Mouse (Mus musculus): ENCODE measurements around the gene Zyx. TPM values are rescaled to one million over a fixed set of nuclear protein-coding genes. Genes with fewer than 3 reads are reported as not detected.

The Zyx gene
- polyA plus RNA-seq, 1 experiment from 2014 or later = 113 TPM

- peaks cover 48% of the 10 kb centered on the region for H3K4me1 ChIP-seq (replicated peaks; ENCODE audit: control insufficient read depth, insufficient read depth, low read length)
- DNase-seq (ENCODE audit: low spot score) (no peak), ATAC-seq (replicated peaks; ENCODE audit: low FRiP score) (no peak)
- H3K9ac ChIP-seq (ENCODE audit: low read depth, low read length) = no peak overlapping the region
- H3K27ac ChIP-seq (ENCODE audit: low read depth, low read length) = peak overlapping the region; percentile 66; the same call in 1 of the 2 replicates
- 31% methylated on average over 11 of the region's 11 CpGs for WGBS
- H3K4me2 ChIP-seq = peak overlapping the region; percentile 90
- no peak overlapping the region; the same call in 1 of the 2 replicates for H3K4me3 ChIP-seq (ENCODE audit: low read depth, low read length)
- H3K9me3 ChIP-seq (ENCODE audit: control insufficient read depth, low read length) = no peaks in the 10 kb centered on the region
- no peaks in the 10 kb centered on the region for H3K27me3 ChIP-seq (replicated peaks; ENCODE audit: control insufficient read depth, insufficient read depth, low read length)
- H3K36me3 ChIP-seq (ENCODE audit: control insufficient read depth, insufficient read depth, low read length) = peaks cover 19% of the 10 kb centered on the region
Observed at GRCm38 (mm10) chr6:42354076-42355019, 4.9 kb downstream of the Zyx start.

GRCm38 (mm10) chr6:42355366-42355765, 5.9 kb downstream of the Zyx start:
- no peaks in the 10 kb centered on the region for H3K9me3 ChIP-seq (ENCODE audit: control insufficient read depth, low read length)
- WGBS = 90% methylated on average over 6 of the region's 6 CpGs
- ATAC-seq (replicated peaks; ENCODE audit: low FRiP score) (no peak), DNase-seq (ENCODE audit: low spot score) (no peak)
- no peak overlapping the region for H3K4me2 ChIP-seq
- H3K9ac ChIP-seq (ENCODE audit: low read depth, low read length) = no peak overlapping the region
- H3K4me3 ChIP-seq (ENCODE audit: low read depth, low read length) = no peak overlapping the region
- no peak overlapping the region for H3K27ac ChIP-seq (ENCODE audit: low read depth, low read length)
- peaks cover 48% of the 10 kb centered on the region for H3K4me1 ChIP-seq (replicated peaks; ENCODE audit: control insufficient read depth, insufficient read depth, low read length)
- H3K36me3 ChIP-seq (ENCODE audit: control insufficient read depth, insufficient read depth, low read length) = peaks cover 19% of the 10 kb centered on the region
- H3K27me3 ChIP-seq (replicated peaks; ENCODE audit: control insufficient read depth, insufficient read depth, low read length) = no peaks in the 10 kb centered on the region

- ATAC-seq (replicated peaks; ENCODE audit: low FRiP score) (no peak), DNase-seq (ENCODE audit: low spot score) (no peak)
- Histone ChIP-seq H3K4me1 (replicated peaks; ENCODE audit: control insufficient read depth, insufficient read depth, low read length) (peaks cover 45% of the 10 kb centered on the region), H3K27me3 (replicated peaks; ENCODE audit: control insufficient read depth, insufficient read depth, low read length) (no peaks in the 10 kb centered on the region), H3K36me3 (ENCODE audit: control insufficient read depth, insufficient read depth, low read length) (peaks cover 19% of the 10 kb centered on the region), H3K9ac (ENCODE audit: low read depth, low read length) (no peak overlapping the region), H3K4me3 (ENCODE audit: low read depth, low read length) (no peak overlapping the region), H3K4me2 (no peak overlapping the region), H3K9me3 (ENCODE audit: control insufficient read depth, low read length) (no peaks in the 10 kb centered on the region), H3K27ac (ENCODE audit: low read depth, low read length) (no peak overlapping the region)
- 90% methylated on average over 13 of the region's 13 CpGs for WGBS
Observed at GRCm38 (mm10) chr6:42355794-42356600, 6.6 kb downstream of the Zyx start.

- no peaks in the 10 kb centered on the region for H3K27me3 ChIP-seq (replicated peaks; ENCODE audit: control insufficient read depth, insufficient read depth, low read length)
- H3K9me3 ChIP-seq (ENCODE audit: control insufficient read depth, low read length) = no peaks in the 10 kb centered on the region
- no peak overlapping the region for H3K9ac ChIP-seq (ENCODE audit: low read depth, low read length)
- peaks cover 36% of the 10 kb centered on the region for H3K4me1 ChIP-seq (replicated peaks; ENCODE audit: control insufficient read depth, insufficient read depth, low read length)
- no peak overlapping the region for H3K4me2 ChIP-seq
- H3K4me3 ChIP-seq (ENCODE audit: low read depth, low read length) = no peak overlapping the region
- peaks cover 22% of the 10 kb centered on the region for H3K36me3 ChIP-seq (ENCODE audit: control insufficient read depth, insufficient read depth, low read length)
- DNase-seq (ENCODE audit: low spot score) (no peak), ATAC-seq (replicated peaks; ENCODE audit: low FRiP score) (no peak)
- H3K27ac ChIP-seq (ENCODE audit: low read depth, low read length) = no peak overlapping the region
- 94% methylated on average over 5 of the region's 5 CpGs for WGBS
Observed at GRCm38 (mm10) chr6:42356913-42357312, 7.5 kb downstream of the Zyx start.

DNA sequence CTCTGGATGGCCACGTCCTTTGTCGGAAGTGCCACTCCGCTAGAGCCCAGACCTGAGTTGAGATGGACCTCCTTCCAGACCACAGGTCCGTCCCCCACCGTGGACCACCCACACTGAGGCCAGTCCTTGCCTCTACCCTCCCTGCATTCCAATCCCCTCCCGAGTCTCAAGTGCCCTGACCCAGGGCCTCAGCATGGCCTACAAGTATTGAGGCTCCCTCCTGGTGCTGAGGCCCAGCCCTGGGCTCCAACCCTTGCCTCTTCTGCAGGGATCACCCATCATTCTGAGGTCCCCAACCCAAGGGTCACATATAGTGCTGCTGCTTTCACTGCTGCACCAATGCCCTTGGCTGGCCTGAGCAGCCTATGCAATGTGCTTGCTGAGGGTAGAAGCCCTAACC, 8.5 kb downstream of the Zyx start:
- no peak for DNase-seq (ENCODE audit: low spot score)
- H3K27ac ChIP-seq (ENCODE audit: low read depth, low read length) = no peak overlapping the region
- WGBS = 76% methylated on average over 6 of the region's 6 CpGs
- H3K4me1 ChIP-seq (replicated peaks; ENCODE audit: control insufficient read depth, insufficient read depth, low read length) = peaks cover 32% of the 10 kb centered on the region
- H3K4me2 ChIP-seq = no peak overlapping the region
- no peak overlapping the region for H3K9ac ChIP-seq (ENCODE audit: low read depth, low read length)
- ATAC-seq (replicated peaks; ENCODE audit: low FRiP score) = no peak
- H3K9me3 ChIP-seq (ENCODE audit: control insufficient read depth, low read length) = no peaks in the 10 kb centered on the region
- H3K36me3 ChIP-seq (ENCODE audit: control insufficient read depth, insufficient read depth, low read length) = peaks cover 22% of the 10 kb centered on the region
- H3K27me3 ChIP-seq (replicated peaks; ENCODE audit: control insufficient read depth, insufficient read depth, low read length) = no peaks in the 10 kb centered on the region
- no peak overlapping the region for H3K4me3 ChIP-seq (ENCODE audit: low read depth, low read length)

DNA sequence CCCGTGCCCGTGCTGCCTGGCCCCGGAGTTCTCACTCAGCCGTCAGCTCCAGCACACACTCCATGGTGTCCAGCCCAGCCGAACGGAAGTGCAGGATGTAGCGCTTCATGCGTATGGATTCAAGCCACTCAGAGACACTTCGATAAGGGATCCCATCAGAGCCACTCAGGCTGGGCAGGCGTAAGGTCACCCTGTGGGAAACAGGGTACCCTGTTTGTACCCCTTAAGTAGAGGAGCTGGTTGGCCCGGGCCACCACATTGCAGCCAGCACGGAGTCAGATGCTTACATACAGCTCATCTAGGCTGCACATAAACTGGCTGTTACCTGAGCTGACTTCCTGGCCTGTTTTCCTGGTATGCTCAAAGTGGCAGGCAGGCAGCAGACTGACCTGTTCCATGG, 9.5 kb downstream of the Zyx start:
- DNase-seq (ENCODE audit: low spot score) = peak; percentile 30
- no peak overlapping the region for H3K4me2 ChIP-seq
- no peaks in the 10 kb centered on the region for H3K9me3 ChIP-seq (ENCODE audit: control insufficient read depth, low read length)
- H3K4me3 ChIP-seq (ENCODE audit: low read depth, low read length) = no peak overlapping the region
- H3K4me1 ChIP-seq (replicated peaks; ENCODE audit: control insufficient read depth, insufficient read depth, low read length) = peaks cover 23% of the 10 kb centered on the region
- no peak overlapping the region for H3K27ac ChIP-seq (ENCODE audit: low read depth, low read length)
- no peak for ATAC-seq (replicated peaks; ENCODE audit: low FRiP score)
- peaks cover 22% of the 10 kb centered on the region for H3K36me3 ChIP-seq (ENCODE audit: control insufficient read depth, insufficient read depth, low read length)
- WGBS = 94% methylated on average over 12 of the region's 12 CpGs
- no peak overlapping the region for H3K9ac ChIP-seq (ENCODE audit: low read depth, low read length)
- H3K27me3 ChIP-seq (replicated peaks; ENCODE audit: control insufficient read depth, insufficient read depth, low read length) = no peaks in the 10 kb centered on the region

DNA sequence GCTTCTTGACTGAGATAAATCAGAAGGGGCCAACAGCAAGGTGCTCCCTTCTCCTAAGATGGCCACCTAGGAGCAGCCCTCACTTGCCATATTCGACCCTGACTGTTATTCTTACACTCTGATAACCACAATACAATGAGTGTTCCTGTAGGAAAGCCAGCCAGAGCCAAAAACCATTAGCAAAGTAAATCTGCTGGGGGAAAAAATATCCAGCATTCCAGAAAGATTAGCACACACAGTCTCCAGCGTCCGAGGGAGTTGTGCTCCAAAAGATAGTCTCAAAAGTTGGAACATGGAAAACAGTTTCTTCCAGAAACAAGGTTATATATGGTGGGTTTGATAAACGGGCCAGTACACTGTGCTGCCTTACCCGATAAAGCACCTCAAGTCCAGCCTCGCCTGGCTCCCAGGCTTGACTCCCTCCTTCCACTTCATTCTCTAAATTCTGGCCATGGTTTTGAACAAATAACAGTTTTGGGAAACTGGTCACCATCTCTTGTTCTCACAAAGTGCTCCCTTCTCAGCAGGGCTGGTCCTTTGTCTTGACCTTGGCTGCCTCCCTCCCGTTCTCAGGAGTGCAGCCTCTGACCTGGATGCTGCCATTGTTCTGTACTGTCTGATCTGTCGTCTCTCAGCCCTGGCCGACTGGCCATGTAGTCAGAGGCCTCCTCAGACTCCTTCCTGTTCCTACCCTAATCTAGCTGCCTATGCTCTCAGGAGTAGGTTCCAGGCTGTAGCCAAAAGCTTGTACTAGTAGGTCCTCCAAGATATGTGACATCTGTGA, 10.1 kb downstream of the Zyx start:
- WGBS = 65% methylated on average over 9 of the region's 9 CpGs
- Histone ChIP-seq H3K27ac (ENCODE audit: low read depth, low read length) (peak overlapping the region; percentile 13; the same call in 1 of the 2 replicates), H3K4me1 (replicated peaks; ENCODE audit: control insufficient read depth, insufficient read depth, low read length) (peaks cover 16% of the 10 kb centered on the region), H3K4me3 (ENCODE audit: low read depth, low read length) (no peak overlapping the region), H3K4me2 (no peak overlapping the region), H3K9me3 (ENCODE audit: control insufficient read depth, low read length) (no peaks in the 10 kb centered on the region), H3K36me3 (ENCODE audit: control insufficient read depth, insufficient read depth, low read length) (peaks cover 22% of the 10 kb centered on the region), H3K9ac (ENCODE audit: low read depth, low read length) (no peak overlapping the region), H3K27me3 (replicated peaks; ENCODE audit: control insufficient read depth, insufficient read depth, low read length) (no peaks in the 10 kb centered on the region)
- no peak for ATAC-seq (replicated peaks; ENCODE audit: low FRiP score)
- peak; percentile 24 for DNase-seq (ENCODE audit: low spot score)

DNA sequence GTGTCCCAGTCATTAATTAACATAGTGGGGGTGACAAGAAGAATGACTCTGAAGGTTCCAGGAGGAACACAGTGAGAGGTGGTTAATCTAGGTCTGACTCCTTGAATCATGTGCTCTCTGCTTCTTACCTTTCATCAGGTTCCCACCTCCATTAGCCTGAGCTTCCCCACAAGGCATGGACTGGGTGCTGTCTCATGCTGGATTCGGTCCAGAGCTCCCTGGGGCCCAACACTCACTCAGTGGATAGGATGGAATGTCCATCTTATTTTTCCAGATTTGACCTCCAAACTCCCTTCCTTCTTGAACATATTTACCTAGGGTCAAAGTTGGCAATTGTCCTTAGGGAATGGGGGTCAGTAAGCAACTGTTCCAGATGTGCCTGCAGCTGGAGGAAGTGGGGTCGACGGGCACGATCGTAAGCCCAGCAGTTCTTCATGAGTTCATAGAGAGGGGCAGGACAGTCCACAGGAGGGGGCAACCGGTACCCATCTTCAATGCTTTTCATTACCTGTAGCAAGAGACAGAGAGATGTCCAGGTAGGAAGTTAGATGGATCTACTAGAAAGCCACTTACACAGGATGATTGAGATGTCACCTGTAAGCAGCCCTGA, 10.9 kb downstream of the Zyx start:
- DNase-seq (ENCODE audit: low spot score) (peak; percentile 20), ATAC-seq (replicated peaks; ENCODE audit: low FRiP score) (no peak)
- H3K9ac ChIP-seq (ENCODE audit: low read depth, low read length) = no peak overlapping the region
- no peaks in the 10 kb centered on the region for H3K27me3 ChIP-seq (replicated peaks; ENCODE audit: control insufficient read depth, insufficient read depth, low read length)
- no peak overlapping the region for H3K4me2 ChIP-seq
- H3K4me3 ChIP-seq (ENCODE audit: low read depth, low read length) = no peak overlapping the region
- peaks cover 10% of the 10 kb centered on the region; the same call in 1 of the 2 replicates for H3K4me1 ChIP-seq (replicated peaks; ENCODE audit: control insufficient read depth, insufficient read depth, low read length)
- H3K9me3 ChIP-seq (ENCODE audit: control insufficient read depth, low read length) = no peaks in the 10 kb centered on the region
- WGBS = 88% methylated on average over 6 of the region's 6 CpGs
- peaks cover 22% of the 10 kb centered on the region for H3K36me3 ChIP-seq (ENCODE audit: control insufficient read depth, insufficient read depth, low read length)
- no peak overlapping the region for H3K27ac ChIP-seq (ENCODE audit: low read depth, low read length)

All from liver, embryonic 11.5 days (tissue).